Mouse (Mus musculus): ENCODE results near the gene Cpn2. TPM values are rescaled to one million over a fixed set of nuclear protein-coding genes. Genes with fewer than 3 reads are reported as not detected.

Gene Cpn2
- total RNA-seq, 2 experiments from 2014 or later, result not detected

DNA sequence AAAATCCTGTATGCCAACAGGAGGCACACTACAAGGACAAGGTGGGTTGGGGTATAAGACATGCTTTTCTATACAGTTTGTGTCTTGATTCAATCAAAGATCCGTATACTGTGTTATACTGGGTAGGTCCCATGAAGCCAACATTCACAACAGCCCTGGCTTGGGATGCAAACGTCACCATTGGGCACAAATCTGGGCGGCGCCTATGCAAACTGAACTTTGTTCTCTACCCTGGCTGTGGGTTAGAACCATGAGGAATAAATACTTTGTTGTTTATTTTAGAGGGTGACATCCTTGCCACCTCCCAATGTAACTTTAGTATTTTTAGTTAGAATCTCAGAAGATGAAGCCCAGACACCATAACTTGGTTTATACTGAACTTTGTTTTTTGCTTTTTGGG, 13.9 kb downstream of the Cpn2 start:
- ATAC-seq (replicated peaks; ENCODE audit: low FRiP score, low TSS enrichment, poor library complexity, severe bottlenecking), result no peak

DNA sequence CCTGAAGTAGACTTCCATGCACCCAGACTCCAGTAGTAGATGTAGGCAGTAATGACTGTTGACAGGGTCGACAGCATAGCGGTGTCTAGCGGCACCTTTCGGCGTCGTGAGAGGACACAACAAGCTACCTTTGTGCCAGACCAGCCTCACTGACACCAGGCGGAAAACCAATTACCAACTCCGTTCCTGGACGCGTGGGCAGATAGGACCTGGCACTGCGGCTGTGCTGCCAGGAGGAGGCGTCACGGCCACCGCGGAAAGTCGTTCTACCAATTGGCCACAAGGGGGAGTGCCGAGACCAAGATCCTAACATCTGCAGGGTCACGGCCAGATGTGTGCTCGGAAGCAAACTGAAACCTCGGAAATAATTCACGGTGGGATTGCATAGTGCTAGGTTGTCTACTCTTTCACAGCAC, 15.3 kb downstream of the Cpn2 start:
- ATAC-seq (replicated peaks; ENCODE audit: low FRiP score, low TSS enrichment, poor library complexity, severe bottlenecking), result peak; percentile 93

DNA sequence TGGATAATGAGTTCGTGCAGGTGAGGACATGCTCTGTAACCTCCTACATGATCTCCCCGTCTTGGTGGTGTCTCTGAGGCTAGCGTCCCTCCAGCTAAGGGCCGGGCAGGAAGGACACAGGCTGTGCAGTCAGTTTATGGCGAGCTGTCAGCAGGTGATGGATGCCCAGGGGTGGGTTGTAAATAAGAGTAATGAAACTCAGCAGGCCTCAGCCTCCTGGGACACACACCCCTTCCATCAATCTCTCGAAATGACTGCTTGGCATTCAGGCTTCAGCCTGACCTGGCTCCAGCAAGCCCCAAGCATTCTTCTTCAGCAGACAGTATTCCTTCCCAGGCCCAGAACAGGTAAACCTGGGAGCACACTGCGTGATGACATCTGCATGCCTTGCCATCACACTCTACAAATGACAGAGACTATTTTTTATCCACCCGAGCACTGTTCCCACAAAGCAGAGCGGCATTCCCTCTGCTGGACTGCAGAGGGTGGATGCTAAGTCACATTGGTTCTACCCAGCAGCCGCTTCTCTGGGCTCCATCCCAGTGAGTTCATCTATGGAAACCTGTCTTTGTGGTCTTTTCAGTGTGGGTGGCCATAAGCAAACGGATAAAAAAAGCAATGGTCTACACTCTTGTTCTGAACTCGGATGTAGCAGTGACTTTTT, 23.1 kb downstream of the Cpn2 start:
- no peak for ATAC-seq (replicated peaks; ENCODE audit: low FRiP score, low TSS enrichment, poor library complexity, severe bottlenecking)

DNA sequence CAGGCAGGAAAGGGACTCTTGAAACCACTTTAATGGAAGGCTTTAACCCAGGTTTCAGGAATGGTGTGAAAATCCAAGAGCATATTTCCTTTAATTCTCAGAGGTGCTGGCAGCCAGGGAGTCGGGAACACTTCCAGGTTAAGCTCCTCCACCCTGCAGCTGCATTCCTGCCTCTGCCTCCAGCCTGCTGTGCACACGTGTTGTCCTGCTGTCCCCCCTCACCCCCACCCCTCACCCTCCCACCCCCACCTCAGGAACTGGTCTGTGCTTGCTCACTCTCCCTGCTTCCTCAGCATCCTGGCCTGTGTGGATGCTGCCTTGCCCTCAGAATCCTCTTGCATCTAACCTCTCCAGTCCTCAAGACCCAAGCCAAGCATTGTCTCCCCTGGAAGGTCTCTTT, 25.7 kb downstream of the Cpn2 start:
- ATAC-seq (replicated peaks; ENCODE audit: low FRiP score, low TSS enrichment, poor library complexity, severe bottlenecking), result no peak

DNA sequence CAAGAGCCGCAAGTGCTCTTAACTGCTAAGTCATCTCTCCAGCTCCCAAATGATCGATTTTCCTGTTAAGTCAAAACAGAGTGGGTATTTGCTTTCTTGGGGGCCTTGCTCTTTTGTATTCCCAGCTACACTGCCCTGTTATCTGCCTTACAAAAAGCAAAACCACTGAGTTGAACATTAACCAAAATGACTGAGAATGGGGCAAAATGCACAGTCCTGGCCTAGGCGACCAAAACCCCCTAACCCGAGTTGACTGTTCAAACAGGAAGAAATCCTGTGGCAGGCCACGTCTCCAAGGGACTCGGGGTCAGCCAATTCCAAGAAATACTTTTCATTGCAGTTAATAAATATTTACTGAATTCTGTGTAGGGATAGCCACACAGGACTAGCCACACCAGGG, 28.5 kb downstream of the Cpn2 start:
- no peak for ATAC-seq (replicated peaks; ENCODE audit: low FRiP score, low TSS enrichment, poor library complexity, severe bottlenecking)

DNA sequence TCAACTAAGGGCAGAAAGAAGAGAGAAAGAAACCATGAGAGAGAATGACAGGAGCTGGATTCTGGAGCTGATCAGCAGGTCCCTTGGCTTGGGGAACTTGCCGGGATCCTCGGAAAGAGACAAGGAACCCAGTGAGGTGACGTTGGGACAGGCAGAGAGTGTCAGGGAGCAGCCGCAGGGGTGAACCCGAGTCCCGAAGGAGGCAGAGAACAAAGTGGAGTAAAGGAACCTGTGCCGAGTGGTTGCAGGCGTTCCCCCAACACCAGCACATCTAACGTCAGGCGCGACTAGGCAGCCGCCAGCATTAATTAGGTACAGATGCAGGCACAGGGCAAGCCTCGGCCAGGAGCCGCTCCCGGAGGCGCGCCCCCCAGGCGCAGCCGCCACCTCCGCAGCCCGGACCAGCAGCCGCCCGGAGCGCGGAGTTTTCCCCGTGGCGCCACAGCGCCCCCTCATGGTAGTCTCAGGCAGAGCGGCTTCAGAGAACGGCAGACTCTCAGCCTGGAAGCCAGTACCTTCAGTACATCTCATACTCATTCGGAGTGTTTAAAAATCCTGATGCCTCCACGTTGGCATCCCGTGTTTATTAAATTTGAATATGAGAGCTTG, 31.1 kb downstream of the Cpn2 start:
- peak; percentile 86 for ATAC-seq (replicated peaks; ENCODE audit: low FRiP score, low TSS enrichment, poor library complexity, severe bottlenecking)

DNA sequence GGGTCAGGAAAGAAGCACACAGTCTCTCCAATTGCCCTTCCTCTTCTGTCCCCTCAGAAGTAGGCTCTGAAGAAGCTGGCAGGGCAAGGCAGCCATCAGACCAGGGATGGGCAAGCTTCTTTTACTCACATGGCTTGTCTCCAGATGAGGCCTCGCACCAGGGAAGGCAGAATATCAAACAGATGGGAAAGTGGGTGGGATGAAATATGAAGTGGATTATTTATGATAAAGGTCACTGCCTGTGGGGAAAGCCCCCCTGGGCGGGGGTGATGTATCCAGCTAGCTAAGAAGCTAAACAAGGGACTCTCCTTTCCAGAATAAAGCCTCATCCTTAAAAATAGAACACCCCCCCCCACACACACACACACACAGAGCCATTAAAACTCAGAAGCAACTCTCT, 31.7 kb downstream of the Cpn2 start:
- ATAC-seq (replicated peaks; ENCODE audit: low FRiP score, low TSS enrichment, poor library complexity, severe bottlenecking), result no peak

DNA sequence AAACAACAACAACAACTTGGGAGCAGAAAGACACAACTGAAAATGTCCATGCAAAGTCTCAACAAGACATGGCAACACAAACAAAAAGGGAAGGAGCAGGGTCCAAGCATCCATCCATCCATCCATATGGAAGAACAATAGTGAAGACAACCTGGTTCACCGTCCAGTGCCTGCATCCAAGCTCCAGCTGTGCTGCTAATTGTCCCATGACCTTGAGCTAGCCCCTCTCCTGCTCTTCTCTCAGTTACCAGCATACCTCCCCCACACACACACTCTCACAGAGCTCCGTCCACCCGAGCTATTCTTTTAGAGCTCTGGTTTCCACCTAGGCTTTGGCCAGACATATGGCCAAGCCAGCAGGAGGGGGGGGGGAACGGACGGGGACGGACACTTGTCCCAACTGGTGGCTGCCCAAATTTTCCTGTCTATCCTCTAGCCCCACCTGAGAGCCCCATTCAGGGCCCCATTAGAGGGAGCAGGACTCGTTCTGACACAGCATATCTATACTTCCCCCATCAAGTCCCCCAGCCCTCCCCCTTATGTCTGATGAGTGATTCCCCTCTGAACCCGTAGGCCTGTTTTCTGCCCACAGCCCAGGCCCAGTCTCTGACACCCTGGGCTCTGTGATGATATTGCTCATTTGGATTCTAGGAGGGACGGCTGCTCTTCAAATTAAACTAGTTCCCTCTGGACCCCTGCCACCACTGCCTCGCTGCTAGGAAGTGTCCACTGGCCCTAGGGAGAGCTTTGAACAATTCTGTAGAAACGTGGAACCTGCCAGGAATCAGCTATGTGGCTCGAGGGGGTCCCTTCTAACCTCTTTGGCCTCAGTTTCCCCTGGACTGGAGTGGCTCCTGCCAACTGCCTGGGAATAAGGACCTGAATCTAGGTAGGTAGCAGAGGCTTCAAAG, 32.4 kb downstream of the Cpn2 start:
- no peak for ATAC-seq (replicated peaks; ENCODE audit: low FRiP score, low TSS enrichment, poor library complexity, severe bottlenecking)

DNA sequence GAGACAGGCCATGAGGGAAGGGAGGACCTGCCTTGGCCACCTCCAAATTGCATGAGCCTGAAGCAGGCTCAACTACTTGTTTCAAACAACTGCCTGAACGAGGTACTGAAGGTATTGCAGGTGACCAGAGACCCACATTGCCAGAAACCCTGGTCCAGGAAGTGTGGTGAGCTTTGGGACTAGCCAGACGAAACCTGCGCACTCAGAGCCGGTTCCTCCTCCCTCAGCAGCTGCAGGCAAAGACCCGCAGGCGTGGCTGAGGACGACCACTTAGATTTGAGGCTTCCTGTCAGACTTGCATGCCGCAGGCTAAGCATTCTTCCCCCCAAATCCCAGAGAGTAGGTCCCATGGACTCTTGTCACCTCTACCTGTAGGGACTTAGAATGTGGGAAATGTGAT, 33.2 kb downstream of the Cpn2 start:
- no peak for ATAC-seq (replicated peaks; ENCODE audit: low FRiP score, low TSS enrichment, poor library complexity, severe bottlenecking)

DNA sequence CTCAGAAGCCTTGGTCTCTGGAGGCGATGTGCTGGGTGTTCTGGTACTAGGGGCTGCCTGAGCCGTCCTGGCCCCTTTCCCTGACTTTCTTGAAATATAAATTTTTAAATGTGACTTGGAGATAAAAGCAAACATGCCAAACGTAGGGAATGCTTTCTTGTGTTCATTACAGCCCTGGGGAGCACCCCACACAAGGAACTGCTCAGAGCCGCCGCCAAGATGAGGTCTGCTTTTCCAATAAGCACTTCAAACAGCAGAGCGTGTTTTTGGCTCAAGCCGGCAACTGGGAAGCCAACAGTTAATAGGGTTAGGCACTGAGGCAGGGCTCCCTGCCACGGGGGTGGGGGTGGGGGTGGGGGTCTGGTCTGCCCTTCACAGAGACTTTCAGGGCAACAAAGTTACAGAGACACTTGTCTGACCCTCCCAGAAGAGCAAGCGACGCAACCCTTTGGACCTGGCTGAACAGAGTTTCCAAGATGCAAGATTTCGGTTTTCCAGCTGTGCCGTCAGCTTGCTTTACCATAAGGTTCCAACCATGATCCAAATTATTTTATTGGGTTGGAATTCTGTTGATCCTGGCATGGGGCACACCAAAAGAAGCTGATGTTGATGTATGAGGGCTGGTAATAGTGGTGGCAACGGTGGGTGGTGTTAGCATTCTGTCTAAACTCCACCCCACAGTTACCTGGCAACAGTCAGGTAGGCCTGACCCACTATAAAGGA, 35.3 kb downstream of the Cpn2 start:
- ATAC-seq (replicated peaks; ENCODE audit: low FRiP score, low TSS enrichment, poor library complexity, severe bottlenecking), result no peak

DNA sequence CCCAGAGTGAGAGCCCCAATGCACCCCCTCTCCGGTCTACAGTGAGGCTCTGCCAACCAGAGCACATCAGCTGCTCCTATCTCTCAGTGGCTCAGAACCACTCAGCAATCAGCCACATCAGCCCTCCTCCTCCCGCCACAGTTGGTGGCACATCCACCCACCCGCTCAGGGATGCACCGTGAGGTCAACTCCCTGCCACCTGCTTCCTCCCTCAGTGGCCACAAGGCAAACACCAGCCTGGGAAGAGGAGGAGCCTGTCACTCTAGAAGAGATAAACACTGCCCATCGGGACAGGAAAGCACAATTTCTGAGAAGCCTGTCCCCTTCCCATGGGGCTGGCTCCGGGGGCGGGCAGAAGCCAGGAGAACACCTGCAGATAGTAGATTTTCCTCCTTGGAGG, 39.9 kb downstream of the Cpn2 start:
- ATAC-seq (replicated peaks; ENCODE audit: low FRiP score, low TSS enrichment, poor library complexity, severe bottlenecking), result peak; percentile 77

DNA sequence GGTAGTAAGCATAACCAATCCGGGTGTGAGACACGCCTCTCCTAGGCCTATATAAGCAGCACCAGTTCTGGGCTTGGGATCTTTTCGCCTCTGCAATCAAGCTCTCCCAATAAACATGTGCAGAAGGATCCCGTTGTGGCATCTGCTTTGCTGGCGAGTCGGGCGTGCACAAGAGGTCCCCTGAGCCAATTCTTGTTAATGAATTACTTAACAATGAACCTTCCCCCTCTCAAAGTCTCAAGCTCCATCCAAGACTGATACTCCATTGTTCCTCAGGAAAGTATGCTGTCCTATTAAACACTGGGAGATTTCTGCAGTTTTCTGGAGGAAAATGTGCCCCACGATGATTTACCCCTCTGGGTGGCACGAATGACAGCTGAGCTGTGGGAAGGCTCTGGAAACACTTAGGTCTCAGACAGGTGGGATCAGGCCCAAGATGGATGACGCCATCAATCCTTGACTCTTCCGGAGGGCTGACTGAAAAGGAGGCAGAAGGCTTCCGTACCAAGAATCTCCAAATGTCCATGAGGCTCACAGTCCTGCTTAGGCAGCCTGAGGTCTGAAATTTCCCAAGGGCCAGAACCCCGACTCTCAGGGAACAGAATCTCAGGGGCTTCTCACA, 46.0 kb downstream of the Cpn2 start:
- no peak for ATAC-seq (replicated peaks; ENCODE audit: low FRiP score, low TSS enrichment, poor library complexity, severe bottlenecking)

DNA sequence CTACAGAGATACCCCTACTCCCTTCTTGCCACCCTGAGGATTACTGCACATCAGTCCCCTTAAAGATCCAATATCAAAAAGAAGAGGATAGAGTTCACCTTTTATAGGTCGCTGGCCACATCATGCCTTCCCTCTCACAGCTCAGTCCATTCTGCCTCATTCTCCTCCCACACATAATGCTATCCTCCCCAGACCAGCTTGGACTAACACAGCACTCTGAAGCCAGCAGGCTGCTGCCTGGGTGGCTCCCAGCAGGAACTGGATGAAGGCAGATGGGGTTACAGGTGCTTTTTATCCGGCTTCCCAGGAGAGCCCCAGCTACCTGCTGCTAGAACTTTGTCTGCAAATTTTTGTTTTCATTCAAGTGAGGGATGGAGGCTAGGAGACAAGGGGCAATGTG, 51.5 kb downstream of the Cpn2 start:
- ATAC-seq (replicated peaks; ENCODE audit: low FRiP score, low TSS enrichment, poor library complexity, severe bottlenecking), result no peak

DNA sequence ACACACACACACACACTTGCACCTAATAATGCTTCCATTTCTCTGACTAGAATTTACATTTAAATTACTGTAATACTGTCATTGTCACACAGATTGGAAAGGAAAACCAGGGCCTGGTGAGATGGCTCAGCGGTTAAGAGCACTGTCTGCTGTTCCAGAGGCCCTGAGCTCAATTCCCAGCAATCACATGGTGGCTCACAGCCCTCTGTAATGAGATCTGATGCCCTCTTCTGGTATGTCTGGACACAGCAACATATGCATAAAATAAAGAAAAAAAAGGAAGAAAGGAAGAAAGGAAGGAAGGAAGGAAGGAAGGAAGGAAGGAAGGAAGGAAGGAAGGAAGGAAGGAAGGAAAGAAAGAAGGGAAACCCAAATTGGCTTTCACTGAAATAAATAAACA, 53.7 kb downstream of the Cpn2 start:
- no peak for ATAC-seq (replicated peaks; ENCODE audit: low FRiP score, low TSS enrichment, poor library complexity, severe bottlenecking)

DNA sequence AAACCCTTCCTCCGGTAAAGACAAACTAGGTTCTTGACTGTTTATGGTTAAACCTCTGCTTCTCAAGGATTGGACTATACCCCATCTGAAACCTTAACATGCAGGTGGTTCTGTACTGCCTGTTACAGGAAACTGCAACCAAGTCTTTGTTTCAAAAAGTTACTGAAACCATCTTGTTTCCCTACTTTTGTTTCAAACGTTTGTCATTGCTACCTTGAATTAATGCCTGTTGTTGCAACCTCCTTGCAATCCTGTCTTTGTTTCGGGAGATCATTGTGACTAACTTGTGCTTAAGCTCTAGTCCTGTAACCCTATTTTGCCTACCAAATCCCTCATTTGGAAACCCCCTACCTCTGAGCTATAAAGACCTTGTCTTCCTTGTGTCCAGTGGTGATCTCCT, 55.3 kb downstream of the Cpn2 start:
- no peak for ATAC-seq (replicated peaks; ENCODE audit: low FRiP score, low TSS enrichment, poor library complexity, severe bottlenecking)

DNA sequence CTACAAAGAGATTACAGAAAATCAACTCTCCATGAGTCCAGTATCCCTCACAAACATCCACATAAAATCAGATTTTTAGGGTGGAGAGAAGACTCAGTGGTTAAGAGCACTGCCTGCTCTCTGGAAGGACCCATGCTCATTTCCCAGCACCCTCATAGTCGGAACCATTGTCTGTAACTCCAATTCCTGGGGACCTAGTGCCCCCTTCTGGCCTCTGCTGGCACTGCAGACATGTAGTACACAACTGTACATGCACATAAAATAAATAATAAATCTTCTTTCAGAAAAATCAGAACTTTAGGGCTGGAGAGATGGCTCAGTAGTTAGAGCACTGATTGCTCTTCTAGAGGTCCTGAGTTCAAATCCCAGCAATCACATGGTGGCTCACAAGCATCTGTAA, 58.0 kb downstream of the Cpn2 start:
- ATAC-seq (replicated peaks; ENCODE audit: low FRiP score, low TSS enrichment, poor library complexity, severe bottlenecking), result no peak

DNA sequence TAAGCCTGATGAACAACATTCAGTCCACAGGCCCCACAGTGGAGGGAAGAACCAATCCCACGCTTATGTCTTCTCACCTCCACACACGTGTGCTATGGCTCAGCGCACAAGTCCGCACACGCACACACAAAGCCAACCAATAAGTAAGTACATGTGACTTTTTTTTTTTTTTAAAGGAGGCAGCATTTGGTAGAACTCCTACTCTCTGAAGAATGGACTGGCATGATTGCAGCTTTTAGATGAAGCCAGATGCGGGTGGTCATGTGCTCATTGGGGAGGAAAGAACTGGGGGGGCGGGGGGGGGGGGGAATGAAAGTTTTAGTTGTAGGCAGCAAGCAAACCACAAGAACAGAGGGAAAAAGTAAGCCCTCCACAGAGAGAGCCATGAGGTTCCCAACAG, 59.3 kb downstream of the Cpn2 start:
- no peak for ATAC-seq (replicated peaks; ENCODE audit: low FRiP score, low TSS enrichment, poor library complexity, severe bottlenecking)

DNA sequence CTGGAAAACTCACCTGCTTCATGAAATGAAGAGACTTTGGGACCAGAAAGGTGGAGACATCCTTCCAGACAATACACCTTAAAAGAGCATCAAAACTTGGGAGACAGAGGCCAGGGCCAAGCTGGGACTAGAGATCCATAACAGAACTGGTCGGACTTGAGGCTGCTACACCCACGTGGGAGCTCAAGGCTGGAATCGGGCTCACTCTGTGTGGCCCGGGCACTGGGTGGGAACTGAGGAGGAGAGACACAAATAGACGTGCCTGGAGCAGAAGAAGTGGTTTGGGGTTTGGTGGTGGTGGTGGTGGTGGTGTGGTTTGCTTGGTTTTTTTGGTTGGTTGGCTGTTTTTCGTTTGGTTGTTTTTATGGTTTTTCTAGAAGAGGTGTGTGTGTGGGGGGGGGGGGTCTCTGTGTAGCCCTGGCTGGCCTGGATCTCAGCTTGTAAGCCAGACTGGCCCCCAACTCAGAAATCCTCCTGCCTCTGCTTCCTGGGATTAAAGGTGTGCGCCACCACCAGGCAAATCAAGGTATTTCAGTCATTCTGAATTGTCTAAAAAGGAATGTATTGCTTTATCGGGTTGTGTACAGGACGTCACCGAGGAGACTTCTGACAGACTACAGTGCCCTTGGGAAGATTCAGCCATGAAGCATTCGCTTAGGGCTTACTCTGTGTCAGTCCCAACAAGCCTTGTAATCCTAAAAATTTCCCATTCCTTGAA, 60.0 kb downstream of the Cpn2 start:
- ATAC-seq (replicated peaks; ENCODE audit: low FRiP score, low TSS enrichment, poor library complexity, severe bottlenecking), result no peak

Measured in megakaryocyte-erythroid progenitor cell, adult 5-6 weeks (primary cell).